Mouse (Mus musculus): ENCODE results near the gene Rimbp2. TPM values are rescaled to one million over a fixed set of nuclear protein-coding genes. Genes with fewer than 3 reads are reported as not detected.

Gene Rimbp2
- polyA plus RNA-seq, 1 experiment from 2014 or later = 0.27 TPM

GRCm38 (mm10) chr5:128866811-128867210 lies 86.5 kb downstream of the Rimbp2 start:
- Histone ChIP-seq H3K4me3 (no peak overlapping the region), H3K9me3 (no peaks in the 10 kb centered on the region), H3K27me3 (ENCODE audit: poor library complexity, severe bottlenecking) (no peaks in the 10 kb centered on the region), H3K27ac (no peak overlapping the region), H3K4me1 (peaks cover 10% of the 10 kb centered on the region; the same call in 1 of the 2 replicates), H3K36me3 (replicated peaks) (no peaks in the 10 kb centered on the region)
- DNase-seq (ENCODE audit: extremely low spot score, low spot score) = no peak
- WGBS = 91% methylated on average over 5 of the region's 5 CpGs

- WGBS = 93% methylated on average over 5 of the region's 5 CpGs
- DNase-seq (ENCODE audit: extremely low spot score, low spot score) = no peak
- H3K36me3 ChIP-seq (replicated peaks) = no peaks in the 10 kb centered on the region
These were observed 87.0 kb downstream of the Rimbp2 start for GRCm38 (mm10) chr5:128866291-128866690.

DNA sequence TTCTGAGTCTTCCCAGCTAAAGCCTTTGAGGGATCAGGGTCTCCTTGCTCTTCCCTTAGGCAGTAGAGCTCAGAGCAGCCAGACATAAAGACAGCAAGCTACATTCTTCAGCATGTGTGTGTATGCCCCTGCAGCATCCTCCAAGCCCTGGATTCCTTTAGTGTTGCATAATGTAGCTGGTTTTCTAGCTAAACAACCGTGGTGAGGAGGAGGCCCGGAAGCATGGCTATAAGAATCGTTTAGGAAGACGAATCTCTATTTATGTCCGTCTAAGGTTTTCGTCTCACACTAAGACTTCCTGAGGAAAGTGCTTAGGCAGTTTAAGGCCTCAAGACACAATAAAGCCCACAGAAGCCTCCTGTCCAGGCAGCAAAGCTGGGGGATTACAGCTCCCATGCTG lies 89.8 kb downstream of the Rimbp2 start:
- Histone ChIP-seq H3K36me3 (replicated peaks) (no peaks in the 10 kb centered on the region), H3K9me3 (no peaks in the 10 kb centered on the region), H3K4me1 (peaks cover 10% of the 10 kb centered on the region; the same call in 1 of the 2 replicates), H3K27me3 (ENCODE audit: poor library complexity, severe bottlenecking) (no peaks in the 10 kb centered on the region), H3K4me3 (no peak overlapping the region), H3K27ac (no peak overlapping the region)
- WGBS = 63% methylated on average over 6 of the region's 6 CpGs
- no peak for DNase-seq (ENCODE audit: extremely low spot score, low spot score)

More at GRCm38 (mm10) chr5:128866291-128866690, 87.0 kb downstream of the Rimbp2 start:
- Histone ChIP-seq H3K9me3 (no peaks in the 10 kb centered on the region), H3K4me1 (peaks cover 10% of the 10 kb centered on the region; the same call in 1 of the 2 replicates), H3K4me3 (no peak overlapping the region), H3K27ac (no peak overlapping the region), H3K27me3 (ENCODE audit: poor library complexity, severe bottlenecking) (no peaks in the 10 kb centered on the region)

DNA sequence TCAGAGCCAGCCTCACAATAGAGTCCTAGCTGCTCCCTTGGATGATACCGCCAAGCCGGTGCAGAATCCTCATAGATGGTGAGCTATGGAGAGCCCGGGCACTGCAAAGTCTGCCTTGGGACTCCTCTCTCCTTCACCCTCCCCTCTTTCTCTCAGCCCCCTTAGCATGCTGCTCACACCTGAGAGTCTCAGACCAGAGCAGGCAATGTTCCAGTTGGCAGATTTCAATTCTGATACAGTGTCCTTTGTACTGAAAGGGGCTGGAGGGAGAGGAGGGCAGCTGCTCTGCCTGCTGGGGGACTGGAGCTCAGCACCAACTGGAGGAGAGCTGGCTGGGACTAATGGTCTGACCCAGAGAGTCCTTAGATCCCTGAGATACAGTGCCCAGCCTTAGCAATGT lies 92.4 kb downstream of the Rimbp2 start:
- 89% methylated on average over 3 of the region's 3 CpGs for WGBS
- no peak for DNase-seq (ENCODE audit: extremely low spot score, low spot score)
- no peaks in the 10 kb centered on the region for H3K27me3 ChIP-seq (ENCODE audit: poor library complexity, severe bottlenecking)
- H3K9me3 ChIP-seq = no peaks in the 10 kb centered on the region
- no peak overlapping the region for H3K4me3 ChIP-seq
- peaks cover 10% of the 10 kb centered on the region; the same call in 1 of the 2 replicates for H3K4me1 ChIP-seq
- H3K27ac ChIP-seq = no peak overlapping the region
- no peaks in the 10 kb centered on the region for H3K36me3 ChIP-seq (replicated peaks)

DNA sequence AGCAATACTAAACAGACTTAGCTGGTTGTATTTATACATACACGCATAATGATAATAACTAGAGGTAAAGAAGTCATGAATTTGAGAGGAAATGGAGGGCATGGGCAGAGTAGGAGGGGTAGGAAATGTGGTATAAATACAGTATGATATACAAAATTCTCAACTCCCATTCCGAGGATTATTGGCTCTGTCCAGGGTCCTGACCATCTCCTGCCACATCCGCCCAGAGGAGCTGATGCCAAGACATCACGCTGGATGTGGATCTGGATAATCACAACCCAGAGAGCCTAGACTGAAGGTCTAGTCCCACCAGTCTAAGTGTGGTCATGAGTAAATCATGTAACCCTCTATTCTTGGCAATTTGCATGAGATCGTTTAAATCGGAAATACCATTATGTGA lies 100.5 kb downstream of the Rimbp2 start:
- no peaks in the 10 kb centered on the region for H3K4me1 ChIP-seq
- no peak overlapping the region for H3K4me3 ChIP-seq
- no peaks in the 10 kb centered on the region for H3K27me3 ChIP-seq (ENCODE audit: poor library complexity, severe bottlenecking)
- no peaks in the 10 kb centered on the region for H3K9me3 ChIP-seq
- WGBS = 65% methylated on average over 6 of the region's 6 CpGs
- DNase-seq (ENCODE audit: extremely low spot score, low spot score) = no peak
- no peaks in the 10 kb centered on the region for H3K36me3 ChIP-seq (replicated peaks)
- no peak overlapping the region for H3K27ac ChIP-seq

- WGBS = 90% methylated on average over 8 of the region's 8 CpGs
- H3K27ac ChIP-seq = no peak overlapping the region
- H3K4me3 ChIP-seq = no peak overlapping the region
- H3K4me1 ChIP-seq = peaks cover 5% of the 10 kb centered on the region
- DNase-seq (ENCODE audit: extremely low spot score, low spot score) = no peak
- H3K36me3 ChIP-seq (replicated peaks) = no peaks in the 10 kb centered on the region
- no peaks in the 10 kb centered on the region for H3K27me3 ChIP-seq (ENCODE audit: poor library complexity, severe bottlenecking)
- peaks cover 5% of the 10 kb centered on the region; the same call in 1 of the 2 replicates for H3K9me3 ChIP-seq
These were observed 105.5 kb downstream of the Rimbp2 start for GRCm38 (mm10) chr5:128847806-128848205.

- no peak overlapping the region for H3K27ac ChIP-seq
- no peaks in the 10 kb centered on the region for H3K27me3 ChIP-seq (ENCODE audit: poor library complexity, severe bottlenecking)
- H3K4me3 ChIP-seq = no peak overlapping the region
- no peaks in the 10 kb centered on the region for H3K36me3 ChIP-seq (replicated peaks)
- H3K9me3 ChIP-seq = peaks cover 5% of the 10 kb centered on the region; the same call in 1 of the 2 replicates
- H3K4me1 ChIP-seq = peaks cover 17% of the 10 kb centered on the region
- 87% methylated on average over 12 of the region's 12 CpGs for WGBS
- no peak for DNase-seq (ENCODE audit: extremely low spot score, low spot score)
These were observed 106.7 kb downstream of the Rimbp2 start for GRCm38 (mm10) chr5:128846433-128847040.

- Histone ChIP-seq H3K27me3 (ENCODE audit: poor library complexity, severe bottlenecking) (no peaks in the 10 kb centered on the region), H3K27ac (no peak overlapping the region), H3K9me3 (peaks cover 5% of the 10 kb centered on the region; the same call in 1 of the 2 replicates), H3K4me1 (peaks cover 17% of the 10 kb centered on the region), H3K36me3 (replicated peaks) (no peaks in the 10 kb centered on the region), H3K4me3 (no peak overlapping the region)
- 92% methylated on average over 11 of the region's 11 CpGs for WGBS
- DNase-seq (ENCODE audit: extremely low spot score, low spot score) = no peak
These were observed 108.3 kb downstream of the Rimbp2 start for GRCm38 (mm10) chr5:128845033-128845432.

DNA sequence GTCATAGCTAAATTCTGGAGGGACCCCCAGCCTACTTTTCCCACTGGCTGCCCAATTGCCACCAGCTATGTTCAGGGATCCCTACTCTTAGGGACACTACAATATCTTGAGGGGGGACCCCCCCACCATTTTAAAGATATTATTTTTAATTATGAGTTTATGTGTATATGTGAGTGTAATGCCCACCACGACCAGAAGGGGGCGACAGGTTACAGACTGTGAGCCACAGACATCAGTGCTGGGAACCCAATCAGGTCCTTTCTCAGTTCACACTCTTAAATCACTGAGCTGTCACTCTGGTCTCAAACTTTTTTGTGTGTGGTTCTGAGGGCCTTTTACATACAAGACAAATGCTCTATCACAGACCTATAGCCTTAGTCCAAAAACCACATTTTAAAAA lies 109.3 kb downstream of the Rimbp2 start:
- no peak for DNase-seq (ENCODE audit: extremely low spot score, low spot score)
- H3K27me3 ChIP-seq (ENCODE audit: poor library complexity, severe bottlenecking) = no peaks in the 10 kb centered on the region
- H3K36me3 ChIP-seq (replicated peaks) = no peaks in the 10 kb centered on the region
- H3K9me3 ChIP-seq = peaks cover 5% of the 10 kb centered on the region; the same call in 1 of the 2 replicates
- WGBS = 49% methylated on average over 2 of the region's 2 CpGs
- H3K4me3 ChIP-seq = no peak overlapping the region
- H3K27ac ChIP-seq = no peak overlapping the region
- H3K4me1 ChIP-seq = peaks cover 17% of the 10 kb centered on the region

GRCm38 (mm10) chr5:128841541-128841940 lies 111.7 kb downstream of the Rimbp2 start:
- Histone ChIP-seq H3K36me3 (replicated peaks) (no peaks in the 10 kb centered on the region), H3K9me3 (peaks cover 5% of the 10 kb centered on the region; the same call in 1 of the 2 replicates), H3K27ac (no peak overlapping the region), H3K4me1 (peaks cover 17% of the 10 kb centered on the region), H3K27me3 (ENCODE audit: poor library complexity, severe bottlenecking) (no peaks in the 10 kb centered on the region), H3K4me3 (no peak overlapping the region)
- DNase-seq (ENCODE audit: extremely low spot score, low spot score) = no peak
- WGBS = 80% methylated on average over 4 of the region's 4 CpGs

DNA sequence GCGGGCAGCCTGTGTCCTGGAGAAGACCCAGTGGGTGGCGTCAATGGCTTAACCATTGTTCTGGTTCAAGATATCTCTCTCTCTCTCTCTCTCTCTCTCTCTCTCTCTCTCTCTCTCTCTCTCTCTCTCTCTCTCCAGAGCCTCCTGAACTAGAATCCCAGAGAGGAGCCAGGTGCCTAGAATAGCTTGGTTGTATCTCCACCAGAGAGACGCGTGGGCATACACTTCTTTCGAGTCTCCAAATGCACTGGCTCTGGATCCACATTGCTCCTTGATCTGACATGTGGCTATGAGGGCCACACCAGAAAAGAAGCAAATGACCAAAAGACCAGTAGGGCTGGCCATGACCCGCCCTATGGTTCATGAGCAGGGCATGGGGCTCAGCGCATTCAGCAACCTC lies 116.2 kb downstream of the Rimbp2 start:
- WGBS = 93% methylated on average over 7 of the region's 7 CpGs
- Histone ChIP-seq H3K27me3 (ENCODE audit: poor library complexity, severe bottlenecking) (no peaks in the 10 kb centered on the region), H3K4me3 (no peak overlapping the region), H3K4me1 (peaks cover 5% of the 10 kb centered on the region), H3K27ac (no peak overlapping the region), H3K36me3 (replicated peaks) (no peaks in the 10 kb centered on the region), H3K9me3 (no peaks in the 10 kb centered on the region)
- no peak for DNase-seq (ENCODE audit: extremely low spot score, low spot score)

DNA sequence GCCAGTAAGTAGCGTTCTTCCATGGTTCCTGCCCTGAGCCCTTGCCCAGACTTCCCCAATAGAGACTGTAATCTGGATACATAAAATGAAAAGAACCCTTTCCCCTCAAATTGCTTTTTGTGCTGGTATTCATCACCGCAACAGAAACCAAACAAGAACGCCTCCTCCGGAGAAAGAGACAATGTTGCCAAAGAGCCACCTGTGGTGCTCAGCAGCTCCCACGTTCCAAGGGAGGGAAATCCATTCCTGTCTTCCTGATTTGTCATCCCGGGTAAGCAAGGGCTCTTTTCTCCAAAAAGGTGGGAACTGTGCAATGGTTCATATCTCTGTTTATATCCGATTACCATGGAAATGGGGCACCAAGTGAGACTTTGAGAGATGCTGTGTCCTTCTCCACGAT lies 119.2 kb downstream of the Rimbp2 start:
- no peak overlapping the region for H3K27ac ChIP-seq
- no peak overlapping the region for H3K4me3 ChIP-seq
- H3K9me3 ChIP-seq = no peaks in the 10 kb centered on the region
- H3K27me3 ChIP-seq (ENCODE audit: poor library complexity, severe bottlenecking) = no peaks in the 10 kb centered on the region
- no peak for DNase-seq (ENCODE audit: extremely low spot score, low spot score)
- no peaks in the 10 kb centered on the region for H3K4me1 ChIP-seq
- 73% methylated on average over 8 of the region's 8 CpGs for WGBS
- H3K36me3 ChIP-seq (replicated peaks) = no peaks in the 10 kb centered on the region

DNA sequence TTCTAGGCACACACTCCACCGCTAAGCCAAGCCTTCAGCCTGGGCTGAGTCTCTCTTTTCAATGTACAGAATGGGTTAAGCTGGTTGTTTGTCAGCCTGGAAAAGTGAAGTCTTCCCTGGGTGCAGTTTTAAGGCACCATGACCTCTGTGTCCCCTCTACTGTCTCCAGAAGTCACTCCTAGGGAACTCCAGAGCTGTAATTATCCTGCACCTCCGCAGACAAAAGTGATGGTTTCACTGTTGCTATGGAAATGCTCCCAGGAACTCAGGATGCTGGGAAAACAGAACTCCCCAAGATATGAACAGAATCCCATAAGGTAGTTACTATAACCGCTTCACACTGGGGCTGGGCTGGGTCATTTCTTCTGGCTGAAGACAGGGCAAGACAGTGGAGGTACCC lies 130.4 kb downstream of the Rimbp2 start:
- H3K27me3 ChIP-seq (ENCODE audit: poor library complexity, severe bottlenecking) = no peaks in the 10 kb centered on the region
- WGBS = 80% methylated on average over 3 of the region's 3 CpGs
- H3K4me1 ChIP-seq = no peaks in the 10 kb centered on the region
- H3K36me3 ChIP-seq (replicated peaks) = no peaks in the 10 kb centered on the region
- no peak overlapping the region for H3K4me3 ChIP-seq
- no peak for DNase-seq (ENCODE audit: extremely low spot score, low spot score)
- H3K9me3 ChIP-seq = no peaks in the 10 kb centered on the region
- H3K27ac ChIP-seq = no peak overlapping the region

Data from forebrain, embryonic 10.5 days (tissue).